Mouse (Mus musculus): ENCODE measurements at regions not wholly inside any gene's neighbourhood (a gene's known extent, or its start where the extent isn't known, plus 50 kb on each side); places are given as distances from the start of the nearest gene placed in this dataset.

DNA sequence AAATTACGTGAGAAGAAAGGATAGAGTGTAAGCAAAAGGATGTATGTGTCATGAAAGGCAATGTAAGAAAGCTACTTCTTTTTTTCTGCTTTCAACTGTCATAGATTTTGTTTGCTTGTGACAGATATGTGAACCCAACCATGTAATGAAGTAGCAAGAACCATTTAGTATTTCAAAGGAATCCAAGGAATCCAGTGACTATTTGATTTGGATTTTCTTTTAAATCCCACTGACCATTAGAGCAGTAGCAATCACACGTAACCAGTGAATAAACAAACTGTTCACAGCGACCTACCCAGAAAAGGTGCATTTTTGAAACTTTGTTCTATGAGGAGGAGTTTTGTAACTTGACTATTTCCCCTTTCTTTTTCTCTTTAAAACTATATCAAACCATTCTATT, 981.2 kb upstream of the Luzp2 start:
- TF ChIP-seq CTCF (IDR thresholded peaks at IDR 0.05; ENCODE audit: insufficient read depth, low read depth, low read length): no peak
- no peak for TF ChIP-seq POLR2A (IDR thresholded peaks at IDR 0.05; ENCODE audit: insufficient read depth, low read depth, low read length)

All from olfactory bulb, adult 2 months (tissue).